Mouse (Mus musculus): ENCODE results near the gene Ift43. TPM values are rescaled to one million over a fixed set of nuclear protein-coding genes. Genes with fewer than 3 reads are reported as not detected.

The Ift43 gene
- 57.7 and 62.5 TPM in 2 replicates for polyA plus RNA-seq (2015; fragmentation: Nextera tagmentation; extraction: Ambion mirVana)

GRCm38 (mm10) chr12:86082481-86083012, at the start of gene Ift43:
Ift43 (plus strand) TSS chr12:86082541.
- Histone ChIP-seq H3K36me3 (no peaks in the 10 kb centered on the region), H3K4me2 (peak within 1 kb of the TSS; percentile 52), H3K27me3 (replicated peaks) (no peaks in the 10 kb centered on the region; the same call in 1 of the 2 replicates), H3K9me3 (no peaks in the 10 kb centered on the region), H3K4me1 (peaks cover 10% of the 10 kb centered on the region), H3K9ac (peak within 1 kb of the TSS; percentile 40), H3K27ac (0 out of 2 replicates have a peak within 1 kb of the TSS, but pooled peaks have one; percentile 12), H3K4me3 (replicated peaks) (peak within 1 kb of the TSS; percentile 68)
- peak; percentile 28 for ATAC-seq (ENCODE audit: insufficient read depth, low FRiP score, low read depth)
- 0% methylated on average over 35 of the region's 35 CpGs for WGBS

- ATAC-seq (ENCODE audit: insufficient read depth, low FRiP score, low read depth) = no peak
- Histone ChIP-seq H3K4me1 (no peaks in the 10 kb centered on the region), H3K27ac (no peak overlapping the region), H3K4me3 (replicated peaks) (no peak overlapping the region), H3K36me3 (no peaks in the 10 kb centered on the region), H3K27me3 (replicated peaks) (no peaks in the 10 kb centered on the region), H3K9ac (no peak overlapping the region), H3K4me2 (no peak overlapping the region), H3K9me3 (no peaks in the 10 kb centered on the region)
These were observed 46.8 kb upstream of the Ift43 start for GRCm38 (mm10) chr12:86035586-86035985.

GRCm38 (mm10) chr12:86036368-86037166, 45.8 kb upstream of the Ift43 start:
- no peaks in the 10 kb centered on the region for H3K36me3 ChIP-seq
- H3K27me3 ChIP-seq (replicated peaks) = no peaks in the 10 kb centered on the region
- no peaks in the 10 kb centered on the region for H3K4me1 ChIP-seq
- no peak overlapping the region for H3K4me2 ChIP-seq
- no peak overlapping the region for H3K27ac ChIP-seq
- WGBS = 51% methylated on average over 9 of the region's 9 CpGs
- no peak overlapping the region for H3K4me3 ChIP-seq (replicated peaks)
- H3K9me3 ChIP-seq = no peaks in the 10 kb centered on the region
- no peak overlapping the region for H3K9ac ChIP-seq
- no peak for ATAC-seq (ENCODE audit: insufficient read depth, low FRiP score, low read depth)

GRCm38 (mm10) chr12:86037235-86037921, 45.0 kb upstream of the Ift43 start:
- WGBS = 31% methylated on average over 12 of the region's 12 CpGs
- H3K27ac ChIP-seq = peak overlapping the region; percentile 28; the same call in 1 of the 2 replicates
- no peaks in the 10 kb centered on the region for H3K9me3 ChIP-seq
- no peaks in the 10 kb centered on the region for H3K27me3 ChIP-seq (replicated peaks)
- H3K4me2 ChIP-seq = no peak overlapping the region
- no peak overlapping the region for H3K4me3 ChIP-seq (replicated peaks)
- no peak overlapping the region for H3K9ac ChIP-seq
- peak; percentile 44; the same call in 1 of the 2 replicates for ATAC-seq (ENCODE audit: insufficient read depth, low FRiP score, low read depth)
- no peaks in the 10 kb centered on the region for H3K36me3 ChIP-seq
- H3K4me1 ChIP-seq = no peaks in the 10 kb centered on the region

- H3K4me2 ChIP-seq = no peak overlapping the region
- no peaks in the 10 kb centered on the region for H3K36me3 ChIP-seq
- no peaks in the 10 kb centered on the region for H3K27me3 ChIP-seq (replicated peaks)
- 84% methylated on average over 5 of the region's 5 CpGs for WGBS
- no peak overlapping the region for H3K27ac ChIP-seq
- no peak for ATAC-seq (ENCODE audit: insufficient read depth, low FRiP score, low read depth)
- H3K9me3 ChIP-seq = no peaks in the 10 kb centered on the region
- H3K4me3 ChIP-seq (replicated peaks) = no peak overlapping the region
- no peaks in the 10 kb centered on the region for H3K4me1 ChIP-seq
- no peak overlapping the region for H3K9ac ChIP-seq
These were observed 43.3 kb upstream of the Ift43 start for GRCm38 (mm10) chr12:86039078-86039477.

- no peak overlapping the region for H3K27ac ChIP-seq
- no peaks in the 10 kb centered on the region for H3K9me3 ChIP-seq
- ATAC-seq (ENCODE audit: insufficient read depth, low FRiP score, low read depth) = no peak
These were observed 42.6 kb upstream of the Ift43 start for GRCm38 (mm10) chr12:86039751-86040150.

GRCm38 (mm10) chr12:86046141-86046540, 36.2 kb upstream of the Ift43 start:
- Histone ChIP-seq H3K9ac (no peak overlapping the region), H3K4me1 (no peaks in the 10 kb centered on the region), H3K4me3 (replicated peaks) (no peak overlapping the region), H3K36me3 (no peaks in the 10 kb centered on the region), H3K27me3 (replicated peaks) (no peaks in the 10 kb centered on the region), H3K4me2 (no peak overlapping the region), H3K9me3 (no peaks in the 10 kb centered on the region), H3K27ac (no peak overlapping the region)
- WGBS = 84% methylated on average over 5 of the region's 5 CpGs
- no peak for ATAC-seq (ENCODE audit: insufficient read depth, low FRiP score, low read depth)

More at GRCm38 (mm10) chr12:86039751-86040150, 42.6 kb upstream of the Ift43 start:
- Histone ChIP-seq H3K9ac (no peak overlapping the region), H3K4me2 (no peak overlapping the region), H3K27me3 (replicated peaks) (no peaks in the 10 kb centered on the region), H3K4me3 (replicated peaks) (no peak overlapping the region), H3K4me1 (no peaks in the 10 kb centered on the region), H3K36me3 (no peaks in the 10 kb centered on the region)
- WGBS = 83% methylated on average over 6 of the region's 6 CpGs

- H3K27ac ChIP-seq = no peak overlapping the region
- no peak for ATAC-seq (ENCODE audit: insufficient read depth, low FRiP score, low read depth)
- H3K9ac ChIP-seq = no peak overlapping the region
- H3K4me3 ChIP-seq (replicated peaks) = no peak overlapping the region
- H3K27me3 ChIP-seq (replicated peaks) = no peaks in the 10 kb centered on the region
- no peaks in the 10 kb centered on the region for H3K36me3 ChIP-seq
- no peaks in the 10 kb centered on the region for H3K9me3 ChIP-seq
- no peak overlapping the region for H3K4me2 ChIP-seq
- H3K4me1 ChIP-seq = no peaks in the 10 kb centered on the region
- WGBS = 97% methylated on average over 2 of the region's 2 CpGs
These were observed 35.6 kb upstream of the Ift43 start for GRCm38 (mm10) chr12:86046776-86047175.

GRCm38 (mm10) chr12:86047376-86047775, 35.0 kb upstream of the Ift43 start:
- no peaks in the 10 kb centered on the region for H3K36me3 ChIP-seq
- no peak overlapping the region for H3K9ac ChIP-seq
- no peak overlapping the region for H3K4me2 ChIP-seq
- no peaks in the 10 kb centered on the region for H3K9me3 ChIP-seq
- no peaks in the 10 kb centered on the region for H3K27me3 ChIP-seq (replicated peaks)
- no peak overlapping the region for H3K4me3 ChIP-seq (replicated peaks)
- H3K4me1 ChIP-seq = no peaks in the 10 kb centered on the region
- 70% methylated on average over 8 of the region's 8 CpGs for WGBS
- H3K27ac ChIP-seq = no peak overlapping the region
- no peak for ATAC-seq (ENCODE audit: insufficient read depth, low FRiP score, low read depth)

- 75% methylated on average over 6 of the region's 6 CpGs for WGBS
- Histone ChIP-seq H3K4me2 (no peak overlapping the region), H3K27me3 (replicated peaks) (no peaks in the 10 kb centered on the region)
These were observed 32.5 kb upstream of the Ift43 start for GRCm38 (mm10) chr12:86049813-86050212.

GRCm38 (mm10) chr12:86051477-86051876, 30.9 kb upstream of the Ift43 start:
- 81% methylated on average over 5 of the region's 5 CpGs for WGBS

More at GRCm38 (mm10) chr12:86049813-86050212, 32.5 kb upstream of the Ift43 start:
- H3K9ac ChIP-seq = no peak overlapping the region
- no peak for ATAC-seq (ENCODE audit: insufficient read depth, low FRiP score, low read depth)
- no peaks in the 10 kb centered on the region for H3K4me1 ChIP-seq
- H3K9me3 ChIP-seq = no peaks in the 10 kb centered on the region
- H3K36me3 ChIP-seq = no peaks in the 10 kb centered on the region
- no peak overlapping the region for H3K27ac ChIP-seq
- no peak overlapping the region for H3K4me3 ChIP-seq (replicated peaks)

GRCm38 (mm10) chr12:86055306-86055705, 27.0 kb upstream of the Ift43 start:
- Histone ChIP-seq H3K36me3 (0 out of 2 replicates have a peak, but pooled peaks cover 7% of the 10 kb centered on the region), H3K4me2 (no peak overlapping the region), H3K9me3 (no peaks in the 10 kb centered on the region), H3K27ac (no peak overlapping the region), H3K9ac (no peak overlapping the region), H3K27me3 (replicated peaks) (no peaks in the 10 kb centered on the region), H3K4me3 (replicated peaks) (no peak overlapping the region), H3K4me1 (no peaks in the 10 kb centered on the region)
- no peak for ATAC-seq (ENCODE audit: insufficient read depth, low FRiP score, low read depth)
- WGBS = 89% methylated on average over 2 of the region's 2 CpGs

More at GRCm38 (mm10) chr12:86051477-86051876, 30.9 kb upstream of the Ift43 start:
- Histone ChIP-seq H3K27me3 (replicated peaks) (no peaks in the 10 kb centered on the region), H3K4me2 (no peak overlapping the region), H3K9ac (no peak overlapping the region), H3K9me3 (no peaks in the 10 kb centered on the region), H3K27ac (no peak overlapping the region), H3K4me3 (replicated peaks) (no peak overlapping the region), H3K36me3 (no peaks in the 10 kb centered on the region), H3K4me1 (no peaks in the 10 kb centered on the region)
- no peak for ATAC-seq (ENCODE audit: insufficient read depth, low FRiP score, low read depth)
